Mouse (Mus musculus) cerebellum, adult 2 months (tissue): ENCODE measurements around the gene Atad5.

Source experiments
- CTCF ChIP-seq: fragments of 200-500 bp; IDR thresholded peaks from 2 replicates; pipeline ENCODE4 v1.5.1; 2011; ENCODE audit warnings: low read depth, mild to moderate bottlenecking, control low read depth, low read length, moderate library complexity, borderline replicate concordance; ENCODE audit not compliant: insufficient read depth
- POLR2A ChIP-seq: fragments of 200-500 bp; IDR thresholded peaks from 2 replicates; pipeline ENCODE4 v1.6.1; 2011; ENCODE audit warnings: low read length, control low read depth, borderline replicate concordance; ENCODE audit not compliant: insufficient read depth

- no peak for TF ChIP-seq CTCF
- no peak for TF ChIP-seq POLR2A
Observed at GRCm38 (mm10) chr11:80169629-80170028, 80.4 kb downstream of the Atad5 start.
